9 mouse cellular contexts compared by ENCODE assay signal in genomic region chr4:45467115-45467912, GRCm38 (mm10). TPM values are rescaled to one million over a fixed set of nuclear protein-coding genes. Genes with fewer than 3 reads are reported as not detected.
DNase-seq lines count a peak whose midpoint lies in the region; ATAC-seq and TF ChIP-seq lines count a peak whose summit lies in the region.
"Had no signal": no experiment of that assay in that cellular context is flagged by ENCODE, and none has a peak within 500 bp of the region (broad histone marks: within the 10 kb centered on the region; RNA-seq: fewer than 3 reads in every experiment).

No protein-coding gene starts in this region.

- H3K36me3 ChIP-seq in midbrain, embryonic 16.5 days (ENCODE audit: control insufficient read depth, insufficient read depth, low read length), result no peaks in the 10 kb centered on the region
- no peaks in the 10 kb centered on the region for H3K36me3 ChIP-seq in midbrain, embryonic 13.5 days
- no peaks in the 10 kb centered on the region for H3K36me3 ChIP-seq in thymus, adult 2 months (ENCODE audit: control insufficient read depth, insufficient read depth, low read length)

- TF ChIP-seq CTCF in thymus, adult 2 months (IDR thresholded peaks at IDR 0.05; ENCODE audit: borderline replicate concordance, control insufficient read depth, extremely low read depth, insufficient read depth, low read length, poor library complexity), result no peak

- intact Hi-C loops in gastrocnemius, postnatal 36 days (cut with DNase I), result no loop called here

- H3K27ac ChIP-seq in midbrain, embryonic 16.5 days (ENCODE audit: low read length), result 0 out of 2 replicates have a peak overlapping the region, but pooled peaks have one; percentile 33
- no peak overlapping the region for H3K27ac ChIP-seq in midbrain, embryonic 13.5 days
- H3K27ac ChIP-seq in thymus, adult 2 months (ENCODE audit: control insufficient read depth, insufficient read depth, low read length), result no peak overlapping the region
- H3K27ac ChIP-seq: liver, embryonic 14.5 days had no signal

- peak; percentile 30 for DNase-seq in brain, embryonic 18.5 days (ENCODE audit: low read depth, low spot score)
- peak; percentile 68 to 80 for DNase-seq in gastrocnemius, postnatal 36 days
- peak; percentile 93 to 95 for DNase-seq in kidney, adult 8-10 months
- DNase-seq in thymus, adult 2 months, result no peak
- DNase-seq in urinary bladder, adult 2 months (ENCODE audit: low spot score), result no peak
- no peak for DNase-seq in spleen, postnatal 10 days (ENCODE audit: low spot score in 2 of 2)

- H3K27me3 ChIP-seq in midbrain, embryonic 16.5 days (ENCODE audit: control insufficient read depth, insufficient read depth, low read depth, low read length), result no peaks in the 10 kb centered on the region
- H3K27me3 ChIP-seq in midbrain, embryonic 13.5 days, result no peaks in the 10 kb centered on the region
- H3K27me3 ChIP-seq in thymus, adult 2 months (ENCODE audit: control insufficient read depth, insufficient read depth, low read length), result no peaks in the 10 kb centered on the region

- H3K9me3 ChIP-seq in midbrain, embryonic 16.5 days (replicated peaks; ENCODE audit: control insufficient read depth, low read length, poor library complexity, severe bottlenecking), result no peaks in the 10 kb centered on the region; the same call in 1 of the 2 replicates
- no peaks in the 10 kb centered on the region for H3K9me3 ChIP-seq in midbrain, embryonic 13.5 days

- ATAC-seq in midbrain, embryonic 16.5 days, result peak; percentile 23; the same call in 1 of the 2 replicates
- ATAC-seq in midbrain, embryonic 13.5 days, result no peak

- 79% methylated on average over 12 of the region's 12 CpGs for whole genome bisulfite sequencing in midbrain, embryonic 16.5 days
- 85% methylated on average over 12 of the region's 12 CpGs for WGBS in midbrain, embryonic 13.5 days
- 89% methylated on average over 12 of the region's 12 CpGs for whole genome bisulfite sequencing in thymus, adult 2 months

- no peak overlapping the region for H3K4me3 ChIP-seq in midbrain, embryonic 16.5 days (ENCODE audit: low read depth, low read length)
- no peak overlapping the region for H3K4me3 ChIP-seq in midbrain, embryonic 13.5 days (replicated peaks)
- no peak overlapping the region for H3K4me3 ChIP-seq in thymus, adult 2 months (ENCODE audit: control insufficient read depth, insufficient read depth, low read length)

- H3K4me2 ChIP-seq in midbrain, embryonic 16.5 days (ENCODE audit: low read length), result no peak overlapping the region
- H3K4me2 ChIP-seq in midbrain, embryonic 13.5 days (replicated peaks), result no peak overlapping the region

- peaks cover 6% of the 10 kb centered on the region; the same call in 1 of the 2 replicates for H3K4me1 ChIP-seq in midbrain, embryonic 16.5 days (ENCODE audit: control insufficient read depth, insufficient read depth, low read length)
- H3K4me1 ChIP-seq in midbrain, embryonic 13.5 days (replicated peaks), result peaks cover 18% of the 10 kb centered on the region
- H3K4me1 ChIP-seq in thymus, adult 2 months (replicated peaks; ENCODE audit: control insufficient read depth, insufficient read depth, low read length), result peaks cover 12% of the 10 kb centered on the region

- H3K9ac ChIP-seq in midbrain, embryonic 16.5 days (ENCODE audit: low read depth, low read length), result no peak overlapping the region
- no peak overlapping the region for H3K9ac ChIP-seq in midbrain, embryonic 13.5 days (replicated peaks)
- H3K9ac ChIP-seq: liver, embryonic 14.5 days had no signal

- TF ChIP-seq POLR2A in thymus, adult 2 months (IDR thresholded peaks at IDR 0.05; ENCODE audit: control insufficient read depth, extremely low read depth, insufficient read depth, low read length, poor library complexity), result no peak

RNA-seq across cellular contexts. Expression of gene Slc25a51, which starts 58.7 kb away (rescaled TPM):
- 70.6 and 72.5 TPM in 2 replicates for polyA plus RNA-seq in midbrain, embryonic 16.5 days (2015; fragmentation: Nextera tagmentation; extraction: Ambion mirVana)
- polyA plus RNA-seq in midbrain, embryonic 13.5 days (2015; fragmentation: Nextera tagmentation; extraction: Ambion mirVana), result 73.7 and 76.5 TPM in 2 replicates
- 10 to 100 TPM; 80.1 to 89.9 TPM for total RNA-seq in gastrocnemius, postnatal 36 days (2021)
- polyA plus RNA-seq in thymus, adult 2 months (2012; rRNA removed), result 88.7 and 106 TPM in 2 replicates
- polyA plus RNA-seq in urinary bladder, adult 2 months (2012; rRNA removed), result 67.1 and 71.5 TPM in 2 replicates

Comparison
In these comparisons a context has a peak if more than half of its experiments do, and no peak if none do; other contexts are left out.
1. DNase-seq: peak in brain, embryonic 18.5 days (single experiment), gastrocnemius, postnatal 36 days (2 of 2) and kidney, adult 8-10 months (2 of 2); none in thymus, adult 2 months (single experiment), urinary bladder, adult 2 months (single experiment) and spleen, postnatal 10 days (0 of 2).